Mouse (Mus musculus) testis, adult 10 weeks (tissue): Measurements from ENCODE around the gene Ap1s3. TPM values are rescaled to one million over a fixed set of nuclear protein-coding genes. Genes with fewer than 3 reads are reported as not detected.

Source experiments
- polyA plus RNA-seq: library from polyadenylated mRNA; stranded (reverse); fragments of 350-450 nt; fragmentation: Illumina TruSeq; extraction: RNeasy Lipid Tissue Mini Kit (QIAGEN cat#74804); gene quantifications from one replicate; pipeline ENCODE4 v1.2.3, GENCODE M21; 2014; ENCODE audit warnings: low read depth, low replicate concordance

Gene Ap1s3
- polyA plus RNA-seq = 1.3 TPM

DNA sequence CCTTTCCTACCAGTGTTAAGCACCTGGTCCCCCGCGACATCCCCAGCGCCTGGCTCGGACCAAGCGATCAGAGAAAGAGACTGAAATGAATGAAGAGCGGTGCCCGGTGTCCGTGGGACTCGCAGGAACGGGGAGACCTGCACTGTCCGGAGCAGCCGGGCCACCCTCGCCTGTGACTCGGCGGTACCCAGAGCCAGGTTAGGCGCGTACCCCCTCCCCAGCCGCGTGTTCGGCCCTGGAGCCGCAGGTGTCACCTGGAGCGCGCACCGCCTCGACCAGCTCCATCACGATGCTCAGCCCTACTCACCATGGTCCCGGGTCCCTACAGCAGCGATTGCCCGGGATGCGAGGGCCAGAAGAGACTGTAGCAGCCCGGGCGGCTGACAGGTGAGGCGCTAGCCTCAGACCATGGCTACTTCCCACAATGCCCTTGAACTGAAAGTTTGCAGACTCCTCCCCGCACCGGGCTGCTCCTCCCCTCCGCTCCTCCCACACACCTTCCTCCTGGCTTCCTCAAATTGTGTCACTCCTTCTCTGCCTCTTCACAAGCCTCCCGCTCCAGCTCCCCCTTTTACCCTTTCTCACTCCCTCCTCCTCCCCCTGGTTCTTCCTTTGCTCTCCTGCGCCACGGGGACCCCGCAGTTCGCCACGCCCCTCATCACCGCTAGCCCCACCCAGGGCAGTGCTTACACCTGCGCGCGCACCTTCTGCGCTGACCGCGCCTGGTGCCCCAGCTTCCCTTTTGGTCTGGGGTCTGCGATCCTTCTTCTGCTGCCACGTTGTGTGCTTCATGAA, at the start of gene Ap1s3:
Gene Ap1s3 (minus strand): TSS at position 430 of the 795 bp plus-strand sequence.

Other genes with a start within 250 kb of the Ap1s3 start
- gene Scg2, start 231.9 kb downstream of the Ap1s3 start, polyA plus RNA-seq = 0.17 TPM
- gene Mrpl44, start 104.0 kb upstream of the Ap1s3 start, polyA plus RNA-seq = 5.5 TPM
- gene Wdfy1, start 104.2 kb upstream of the Ap1s3 start, polyA plus RNA-seq = 19.4 TPM
- 1.8 TPM for gene Serpine2, start 189.2 kb upstream of the Ap1s3 start, polyA plus RNA-seq